Mouse (Mus musculus): ENCODE data around the gene Setd1b.

- TF ChIP-seq CTCF (IDR thresholded peaks at IDR 0.05; ENCODE audit: low read depth, low read length), result no peak
- TF ChIP-seq POLR2A (IDR thresholded peaks at IDR 0.05; ENCODE audit: borderline replicate concordance, low read depth, low read length), result no peak
These were observed 7.7 kb upstream of the Setd1b start for GRCm38 (mm10) chr5:123134186-123134874.
